Mouse (Mus musculus): ENCODE measurements around the gene Snrk. TPM values are rescaled to one million over a fixed set of nuclear protein-coding genes. Genes with fewer than 3 reads are reported as not detected.

The Snrk gene
- 62.0 and 76.5 TPM in 2 replicates for polyA plus RNA-seq (2015; fragmentation: Nextera tagmentation; extraction: Ambion mirVana)

GRCm38 (mm10) chr9:122117112-122117616 is at the start of gene Snrk:
TSS of gene Snrk (plus strand) at chr9:122117266.

Other genes starting within 250 kb of the Snrk start
- gene Ackr2, start 218.9 kb upstream of the Snrk start, polyA plus RNA-seq (2015; fragmentation: Nextera tagmentation; extraction: Ambion mirVana): 1.0 and 1.2 TPM in 2 replicates
- 3.2 and 4.2 TPM in 2 replicates for gene Cyp8b1, start 201.0 kb upstream of the Snrk start, polyA plus RNA-seq (2015; fragmentation: Nextera tagmentation; extraction: Ambion mirVana)
- 2.3 and 2.5 TPM in 2 replicates for gene Fam198a, start 166.3 kb upstream of the Snrk start, polyA plus RNA-seq (2015; fragmentation: Nextera tagmentation; extraction: Ambion mirVana)
- gene Pomgnt2, start 120.2 kb upstream of the Snrk start, polyA plus RNA-seq (2015; fragmentation: Nextera tagmentation; extraction: Ambion mirVana): 14.9 and 17.6 TPM in 2 replicates
- gene Ano10, start 177.2 kb downstream of the Snrk start, polyA plus RNA-seq (2015; fragmentation: Nextera tagmentation; extraction: Ambion mirVana): 40.9 and 54.0 TPM in 2 replicates
- 26.0 and 30.9 TPM in 2 replicates for gene Abhd5, start 234.3 kb downstream of the Snrk start, polyA plus RNA-seq (2015; fragmentation: Nextera tagmentation; extraction: Ambion mirVana)